Mouse (Mus musculus) ZHBTc4 (cell line): ENCODE data around the gene Hdac6.

Source experiments
- DNase-seq: peaks from one replicate; pipeline ENCODE4 v3.0.0-alpha.2; 2011; ENCODE audit warnings: low read depth, low spot score

Hdac6 gene

DNA sequence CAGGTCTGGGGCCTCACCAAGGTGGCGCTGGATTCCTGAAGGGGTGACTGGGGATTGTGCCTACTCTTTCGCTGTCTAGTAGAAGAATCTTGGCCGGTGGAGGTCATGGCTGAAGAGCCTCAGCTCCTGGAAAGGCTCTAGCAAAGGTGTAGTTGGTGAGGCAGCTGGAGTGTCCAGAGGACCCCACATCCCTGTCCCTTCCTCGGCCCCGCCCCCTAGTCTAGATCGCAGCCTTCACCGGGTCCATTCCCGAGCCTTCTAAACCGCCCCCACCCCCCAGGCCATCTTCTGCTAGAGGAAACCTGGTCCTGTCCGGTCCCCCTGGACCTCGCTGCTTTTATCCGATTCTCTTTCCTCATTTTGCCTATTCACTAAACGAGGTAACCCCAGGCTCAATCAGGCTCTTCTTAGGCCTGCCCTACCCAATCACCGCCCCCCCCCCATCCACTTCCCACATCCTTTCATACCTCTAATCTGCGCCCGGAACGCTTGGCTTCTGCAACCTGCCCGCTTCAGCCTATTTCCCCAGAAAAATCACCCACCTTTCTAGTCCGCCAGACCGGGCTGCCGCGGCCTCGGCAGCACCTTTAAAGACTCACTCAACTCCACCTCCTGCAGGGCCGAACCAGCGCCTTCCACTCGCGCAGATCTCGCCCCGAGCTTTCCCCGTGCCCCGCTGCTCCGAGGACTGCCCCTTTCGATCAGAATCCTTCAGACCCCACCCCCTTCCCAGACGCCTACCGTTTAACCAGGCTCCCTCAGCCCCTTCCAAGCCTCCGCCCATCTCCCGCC lies at the start of gene Hdac6:
TSS of gene Hdac6 (minus strand) at position 782 of the 792 bp plus-strand sequence.
- DNase-seq = no peak

DNA sequence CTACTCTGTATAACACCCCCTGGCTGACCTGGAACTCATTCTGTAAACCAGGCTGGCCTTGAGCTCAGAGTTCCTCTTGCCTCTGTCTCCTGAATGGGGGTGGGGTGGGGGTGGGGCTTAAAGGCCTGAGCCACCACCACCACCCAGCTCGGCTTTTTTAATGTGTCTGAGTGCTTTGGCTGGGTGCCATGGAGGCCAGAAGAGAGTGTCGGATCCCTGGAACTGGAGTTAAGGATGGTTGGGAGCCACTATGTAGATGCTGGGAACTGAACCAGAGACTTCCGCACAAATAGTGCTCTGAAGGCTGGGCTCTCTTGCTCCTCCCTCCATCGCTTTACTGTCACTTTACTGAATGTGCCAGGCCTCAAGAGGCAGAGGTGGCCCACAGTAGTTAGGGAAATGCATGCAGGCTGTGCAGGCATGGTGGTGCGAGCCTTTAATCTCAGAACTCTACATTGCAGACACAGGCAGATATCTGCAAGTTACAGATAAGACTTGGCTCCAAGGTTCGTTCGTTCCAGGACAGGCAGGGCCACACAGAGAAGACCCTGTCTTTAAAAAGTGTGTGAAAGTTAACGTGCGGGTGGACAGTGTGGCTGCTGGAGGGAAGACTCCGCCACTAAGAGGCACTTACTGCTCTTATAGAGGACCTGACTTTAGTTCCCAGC lies 45.5 kb upstream of the Hdac6 start:
- DNase-seq = peak; percentile 83

DNA sequence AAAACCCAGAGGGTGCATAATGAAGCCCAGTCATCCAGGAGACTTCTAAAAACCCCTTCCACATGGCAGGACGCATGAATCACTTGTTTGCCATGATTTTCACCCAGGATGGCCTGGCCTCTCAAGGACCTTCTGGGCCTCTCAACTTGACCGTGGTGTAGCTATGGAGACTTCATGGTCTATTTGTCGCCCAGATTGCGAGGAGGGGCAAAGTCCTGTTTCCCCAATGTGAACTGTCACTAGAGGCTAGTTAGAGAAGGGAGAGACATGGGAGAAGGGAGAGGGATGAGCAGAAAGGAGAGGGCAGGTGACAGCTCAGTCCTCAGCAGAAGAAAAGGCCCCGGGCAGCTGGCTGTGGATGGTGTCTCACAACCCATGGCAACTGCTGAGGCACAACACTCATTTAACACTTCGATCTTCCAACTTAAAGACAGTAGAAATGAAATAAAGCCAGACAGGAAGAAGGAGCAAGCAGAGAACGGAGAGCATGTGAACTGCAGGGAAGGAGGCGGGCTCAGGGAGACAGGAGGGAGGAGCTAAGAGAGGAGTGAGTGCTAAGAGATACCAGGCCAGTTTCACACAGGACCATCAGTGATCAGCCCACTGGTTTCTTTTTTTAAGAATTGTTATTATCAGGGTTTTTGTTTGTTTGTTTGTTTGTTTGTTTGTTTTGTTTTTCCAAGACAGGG lies 44.8 kb upstream of the Hdac6 start:
- DNase-seq = peak; percentile 68

- no peak for DNase-seq
Measured at GRCm38 (mm10) chrX:7981368-7981767, 33.7 kb upstream of the Hdac6 start.

DNA sequence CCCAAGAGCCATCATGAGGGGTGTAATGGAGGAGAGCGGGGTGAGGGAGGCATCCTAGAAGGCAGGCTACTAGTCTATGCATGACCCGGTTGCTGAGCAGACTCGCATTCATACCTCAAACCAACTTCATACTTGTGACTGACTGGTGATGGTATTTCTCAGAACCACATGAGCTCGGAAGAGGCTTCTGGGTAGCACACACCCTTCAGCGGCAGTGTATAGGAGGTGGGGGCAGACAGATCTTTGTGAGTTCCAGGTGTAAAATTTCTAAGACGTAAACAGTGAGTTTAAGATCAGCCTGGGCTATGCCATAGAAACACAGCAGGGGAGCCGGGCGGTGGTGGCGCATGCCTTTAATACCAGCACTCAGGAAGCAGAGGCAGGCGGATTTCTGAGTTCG lies 30.2 kb upstream of the Hdac6 start, which contains the start of gene Gata1:
TSS of gene Gata1 (minus strand) at position 180 of the 400 bp plus-strand sequence.
- peak; percentile 32 for DNase-seq

GRCm38 (mm10) chrX:7971292-7971691 lies 23.6 kb upstream of the Hdac6 start:
- no peak for DNase-seq

DNA sequence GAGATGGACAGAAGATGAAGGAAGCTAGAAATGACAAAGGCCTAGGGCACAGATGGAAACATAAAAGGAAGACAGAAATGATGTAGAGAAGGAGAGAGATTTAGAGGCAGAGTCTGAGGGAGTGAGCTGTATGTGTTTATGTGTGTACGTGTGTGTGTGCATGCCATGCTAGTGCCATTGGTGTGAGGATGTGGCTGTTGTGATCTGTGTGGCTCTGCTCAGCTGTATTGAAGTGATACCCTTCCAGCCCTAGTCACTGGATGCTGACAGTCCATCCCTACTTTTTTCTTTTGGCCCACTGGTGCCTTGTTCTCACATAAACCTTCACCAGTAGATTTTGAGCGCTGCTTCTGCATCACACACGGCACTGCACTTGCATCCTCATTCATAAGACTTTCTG lies 21.2 kb upstream of the Hdac6 start:
- no peak for DNase-seq

- no peak for DNase-seq
Measured at GRCm38 (mm10) chrX:7968226-7968625, 20.5 kb upstream of the Hdac6 start.

- DNase-seq = no peak
Measured at GRCm38 (mm10) chrX:7967596-7968201, 20.0 kb upstream of the Hdac6 start.

- DNase-seq = no peak
Measured at GRCm38 (mm10) chrX:7966161-7966560, 18.5 kb upstream of the Hdac6 start.

DNA sequence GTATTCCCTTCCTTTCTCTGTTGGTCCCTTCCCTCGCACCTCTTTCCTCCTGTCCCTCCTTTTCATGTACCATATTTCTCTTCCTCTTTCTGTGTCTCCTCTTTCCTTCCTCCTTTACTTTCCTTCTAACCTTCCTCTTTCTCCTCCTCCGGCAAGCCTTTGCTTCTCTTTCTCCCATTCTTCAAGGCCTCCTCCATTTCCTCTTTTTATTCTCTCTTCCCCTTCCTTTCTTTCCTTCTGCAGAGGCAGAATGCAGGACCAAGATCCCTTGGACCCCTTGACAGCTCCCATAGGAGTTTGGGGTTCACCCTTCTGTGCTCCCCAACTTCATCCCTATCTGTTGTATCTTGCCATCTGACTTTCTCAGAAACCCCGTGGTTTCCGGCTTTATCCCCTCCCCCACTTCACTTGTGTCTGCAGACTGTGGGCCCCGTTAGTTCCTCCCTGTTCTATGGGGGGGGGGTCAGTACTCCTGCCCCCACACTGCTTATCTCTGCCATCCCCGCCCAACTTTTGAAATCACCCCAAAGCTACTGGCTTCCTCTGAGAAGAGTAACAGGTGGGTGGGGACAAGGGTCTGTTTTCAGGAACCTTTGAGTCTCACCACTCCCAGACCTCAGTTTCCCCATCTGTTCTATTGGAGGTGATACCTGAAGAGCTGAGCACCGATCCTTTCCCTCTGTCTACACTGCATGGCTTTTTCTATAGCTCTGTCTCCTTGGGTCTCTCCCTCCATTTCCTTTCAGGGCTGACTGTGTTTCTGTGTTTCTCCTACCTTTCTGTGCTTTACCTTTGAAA lies 16.3 kb upstream of the Hdac6 start:
- no peak for DNase-seq

DNA sequence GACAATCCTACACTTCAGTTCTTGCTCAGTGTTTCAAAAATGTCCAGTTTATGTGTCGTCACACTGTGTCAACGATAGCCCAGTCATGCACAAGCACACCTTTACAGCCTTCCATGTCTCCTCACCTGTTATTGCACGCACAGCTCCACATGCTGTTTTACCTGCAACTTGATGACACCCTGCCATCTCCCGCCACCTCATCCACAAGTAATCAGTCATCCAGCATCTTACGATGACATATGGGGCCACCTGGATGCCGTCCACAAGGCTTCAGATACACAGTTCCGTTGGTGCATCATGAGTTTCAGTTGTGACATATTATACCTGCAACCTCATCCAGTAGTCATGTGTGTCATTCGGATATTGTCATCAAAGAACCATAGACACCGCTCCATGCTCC lies 11.2 kb upstream of the Hdac6 start:
- DNase-seq = no peak

DNA sequence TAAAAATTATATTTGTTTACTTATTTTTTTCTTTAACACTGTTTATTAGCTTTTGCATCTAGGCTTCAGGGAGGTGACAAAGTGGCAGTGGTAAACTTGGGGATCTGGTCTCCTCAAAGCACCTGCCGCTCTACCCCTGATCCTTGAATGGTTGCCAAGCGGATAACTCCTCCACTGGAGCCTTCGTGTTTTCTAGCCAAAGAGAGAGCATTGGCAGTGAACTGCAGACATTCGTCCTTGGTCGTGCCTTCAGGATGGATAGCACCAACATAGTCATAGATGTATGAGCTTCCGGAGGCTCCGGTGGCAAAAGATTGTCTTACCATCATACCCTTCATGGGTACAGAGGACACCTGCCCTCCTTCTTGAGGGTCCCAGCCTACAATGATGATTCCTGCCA lies 2.4 kb upstream of the Hdac6 start:
- no peak for DNase-seq

GRCm38 (mm10) chrX:7947900-7948492 lies 307 bp upstream of the Hdac6 start:
- DNase-seq = peak; percentile 98

DNA sequence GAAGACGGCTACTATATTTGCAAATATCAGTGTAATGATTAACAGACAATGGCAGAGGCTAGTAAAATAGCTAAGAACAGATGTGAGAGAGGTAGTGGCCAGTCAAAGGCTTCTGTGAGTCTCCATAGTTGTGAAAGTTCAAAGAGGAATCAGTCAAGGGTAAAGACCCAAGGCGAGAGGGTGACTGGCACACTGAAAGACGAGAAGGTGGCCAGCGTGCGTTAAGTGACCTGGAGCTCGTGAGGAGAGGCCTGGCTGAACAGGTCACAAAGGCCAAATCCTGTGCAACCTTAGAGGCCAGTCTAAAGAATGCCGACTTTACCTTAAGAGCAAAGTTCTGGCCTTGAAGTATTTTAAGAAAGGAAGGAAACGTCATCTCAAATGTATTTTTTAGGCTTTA lies 2.1 kb downstream of the Hdac6 start:
- no peak for DNase-seq

DNA sequence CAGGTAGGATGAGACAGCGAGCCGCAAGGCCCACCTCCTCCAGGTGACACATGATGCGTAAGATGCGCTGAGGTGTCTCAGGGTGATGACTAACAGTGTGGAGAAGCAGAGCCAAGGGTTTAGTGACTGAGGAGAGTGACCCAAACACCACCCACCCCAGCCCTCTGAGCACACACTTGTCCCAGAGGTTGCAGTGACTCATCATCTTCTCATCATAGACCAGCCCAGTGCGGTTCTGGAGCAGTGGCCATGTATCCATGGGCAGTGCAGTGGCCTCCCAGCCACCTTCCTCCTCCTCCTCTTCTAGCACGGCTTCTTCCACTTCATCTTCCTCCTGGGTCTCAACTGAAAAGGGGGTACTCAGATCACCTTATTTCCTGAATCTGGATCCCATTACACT lies 10.0 kb downstream of the Hdac6 start:
- no peak for DNase-seq

DNA sequence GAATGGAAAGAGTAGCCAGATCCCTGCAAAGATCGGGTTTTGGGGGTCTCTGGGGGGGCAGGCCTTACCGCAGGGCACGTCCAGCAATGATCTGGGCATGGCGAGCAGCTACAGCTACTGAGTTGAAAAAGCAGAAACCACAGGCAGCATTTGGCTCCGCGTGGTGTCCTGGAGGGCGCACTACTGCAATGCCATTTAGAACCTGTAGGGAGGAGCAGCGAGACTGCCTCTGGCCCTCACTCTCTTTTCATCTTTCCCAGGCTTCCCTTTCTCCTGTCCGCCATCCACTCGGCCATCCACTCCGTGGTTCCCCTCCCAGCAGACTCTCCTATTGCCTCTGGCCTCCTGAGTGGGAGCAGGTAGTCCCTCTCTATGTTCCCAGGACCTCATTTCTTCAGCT lies 10.8 kb downstream of the Hdac6 start:
- DNase-seq = peak; percentile 61

- peak; percentile 72 for DNase-seq
Measured at GRCm38 (mm10) chrX:7928270-7928790, 19.4 kb downstream of the Hdac6 start, which contains the start of gene Eras. Gene Eras (minus strand): TSS chrX:7928607.

DNA sequence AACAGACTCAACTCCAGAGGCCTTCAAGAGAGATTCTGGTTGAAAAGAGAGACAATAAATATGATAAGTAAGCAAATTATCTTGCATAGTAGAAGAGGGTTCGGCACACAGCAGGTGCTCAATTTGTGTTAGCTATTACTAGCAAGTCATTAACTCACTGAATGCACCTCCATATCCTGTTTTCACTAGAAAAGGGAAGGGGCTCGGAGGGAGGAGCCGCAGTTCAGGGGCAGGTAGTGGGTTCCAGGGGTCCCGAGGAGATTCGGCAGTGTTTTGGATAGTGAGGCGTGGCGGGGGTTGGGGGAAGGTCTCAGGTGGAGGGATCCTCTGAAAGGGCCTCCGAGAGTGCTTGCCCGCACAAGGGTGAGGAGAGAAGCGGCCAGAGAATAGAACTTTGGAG lies 20.6 kb downstream of the Hdac6 start:
- peak; percentile 74 for DNase-seq

DNA sequence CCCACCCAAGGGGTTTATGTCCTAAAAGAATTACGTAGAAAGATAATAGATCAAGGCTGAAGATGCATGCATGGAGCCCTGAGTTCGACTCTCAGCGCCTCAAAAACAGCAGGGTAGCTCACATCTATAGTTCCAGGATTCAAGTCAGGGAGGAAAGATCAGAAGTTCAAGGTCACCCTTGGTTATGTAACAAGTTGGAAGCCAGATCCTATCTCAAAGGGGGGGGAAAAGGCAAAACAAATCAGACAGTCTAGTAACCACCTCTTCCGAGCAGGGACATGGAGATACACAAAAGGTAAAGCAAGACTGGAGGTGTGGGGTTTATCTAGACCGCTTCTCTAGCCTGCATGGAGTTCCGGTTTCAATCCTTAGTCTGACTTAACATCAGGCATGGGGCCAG lies 21.4 kb downstream of the Hdac6 start:
- DNase-seq = peak; percentile 62

- DNase-seq = peak; percentile 62
Measured at GRCm38 (mm10) chrX:7922032-7922431, 25.7 kb downstream of the Hdac6 start.
